Mouse (Mus musculus): Measurements from ENCODE around the gene Gas2l3.

Gene Gas2l3

GRCm38 (mm10) chr10:89443623-89444151, at the start of gene Gas2l3:
Gas2l3 (minus strand) TSS chr10:89443967.
- DNase-seq (ENCODE audit: low read depth, low spot score): peak; percentile 90

GRCm38 (mm10) chr10:89491321-89491720, 47.6 kb upstream of the Gas2l3 start:
- no peak for DNase-seq (ENCODE audit: low read depth, low spot score)

- no peak for DNase-seq (ENCODE audit: low read depth, low spot score)
Measured at GRCm38 (mm10) chr10:89490250-89490649, 46.5 kb upstream of the Gas2l3 start.

- no peak for DNase-seq (ENCODE audit: low read depth, low spot score)
Measured at GRCm38 (mm10) chr10:89489459-89489858, 45.7 kb upstream of the Gas2l3 start.

- DNase-seq (ENCODE audit: low read depth, low spot score): peak; percentile 18
Measured at GRCm38 (mm10) chr10:89486995-89487742, 43.4 kb upstream of the Gas2l3 start.

GRCm38 (mm10) chr10:89484907-89485306, 41.1 kb upstream of the Gas2l3 start:
- no peak for DNase-seq (ENCODE audit: low read depth, low spot score)

GRCm38 (mm10) chr10:89483812-89484602, 40.2 kb upstream of the Gas2l3 start:
- no peak for DNase-seq (ENCODE audit: low read depth, low spot score)

GRCm38 (mm10) chr10:89483113-89483512, 39.3 kb upstream of the Gas2l3 start:
- no peak for DNase-seq (ENCODE audit: low read depth, low spot score)

GRCm38 (mm10) chr10:89482142-89482681, 38.4 kb upstream of the Gas2l3 start:
- DNase-seq (ENCODE audit: low read depth, low spot score): no peak

GRCm38 (mm10) chr10:89481638-89482037, 37.9 kb upstream of the Gas2l3 start:
- no peak for DNase-seq (ENCODE audit: low read depth, low spot score)

GRCm38 (mm10) chr10:89478766-89479165, 35.0 kb upstream of the Gas2l3 start:
- no peak for DNase-seq (ENCODE audit: low read depth, low spot score)

- no peak for DNase-seq (ENCODE audit: low read depth, low spot score)
Measured at GRCm38 (mm10) chr10:89470596-89471353, 27.0 kb upstream of the Gas2l3 start.

- DNase-seq (ENCODE audit: low read depth, low spot score): no peak
Measured at GRCm38 (mm10) chr10:89464760-89465405, 21.1 kb upstream of the Gas2l3 start.

- peak; percentile 32 for DNase-seq (ENCODE audit: low read depth, low spot score)
Measured at GRCm38 (mm10) chr10:89462890-89463289, 19.1 kb upstream of the Gas2l3 start.

- DNase-seq (ENCODE audit: low read depth, low spot score): peak; percentile 90
Measured at GRCm38 (mm10) chr10:89461856-89462507, 18.2 kb upstream of the Gas2l3 start.

GRCm38 (mm10) chr10:89460972-89461371, 17.2 kb upstream of the Gas2l3 start:
- DNase-seq (ENCODE audit: low read depth, low spot score): no peak

- DNase-seq (ENCODE audit: low read depth, low spot score): no peak
Measured at GRCm38 (mm10) chr10:89458770-89459169, 15.0 kb upstream of the Gas2l3 start.

- DNase-seq (ENCODE audit: low read depth, low spot score): no peak
Measured at GRCm38 (mm10) chr10:89453794-89454193, 10.0 kb upstream of the Gas2l3 start.

GRCm38 (mm10) chr10:89453068-89453641, 9.4 kb upstream of the Gas2l3 start:
- no peak for DNase-seq (ENCODE audit: low read depth, low spot score)

- no peak for DNase-seq (ENCODE audit: low read depth, low spot score)
Measured at GRCm38 (mm10) chr10:89450411-89450810, 6.6 kb upstream of the Gas2l3 start.
